Mouse (Mus musculus) C2C12 (cell line): ENCODE data around the gene Rrp36.

Source experiments
- CEBPB ChIP-seq: IDR thresholded peaks from one replicate; pipeline ENCODE4 v1.6.1; 2011; ENCODE audit warnings: low read depth, mild to moderate bottlenecking, control low read depth, moderate library complexity
- CTCF ChIP-seq: IDR thresholded peaks from one replicate; pipeline ENCODE4 v1.5.1; 2011; ENCODE audit not compliant: control insufficient read depth, insufficient read depth, insufficient read length
- FOSL1 ChIP-seq: IDR thresholded peaks from one replicate; pipeline ENCODE4 v1.8.0; 2011; ENCODE audit warnings: mild to moderate bottlenecking, low read length; ENCODE audit not compliant: poor library complexity, insufficient read depth, severe bottlenecking
- MAX ChIP-seq: IDR thresholded peaks from one replicate; pipeline ENCODE4 v1.6.1; 2011; ENCODE audit warnings: mild to moderate bottlenecking, control low read depth
- MYOD1 ChIP-seq: IDR thresholded peaks from one replicate; pipeline ENCODE4 v1.6.1; 2011; ENCODE audit warnings: low read depth; ENCODE audit not compliant: control insufficient read depth, insufficient read length
- MYOG ChIP-seq: IDR thresholded peaks from one replicate; pipeline ENCODE4 v1.6.1; 2011; ENCODE audit not compliant: control insufficient read depth, insufficient read length; ENCODE audit errors: extremely low read depth
- USF1 ChIP-seq: IDR thresholded peaks from one replicate; pipeline ENCODE4 v1.6.1; 2011; ENCODE audit warnings: low read depth, mild to moderate bottlenecking, control low read depth, moderate library complexity

DNA sequence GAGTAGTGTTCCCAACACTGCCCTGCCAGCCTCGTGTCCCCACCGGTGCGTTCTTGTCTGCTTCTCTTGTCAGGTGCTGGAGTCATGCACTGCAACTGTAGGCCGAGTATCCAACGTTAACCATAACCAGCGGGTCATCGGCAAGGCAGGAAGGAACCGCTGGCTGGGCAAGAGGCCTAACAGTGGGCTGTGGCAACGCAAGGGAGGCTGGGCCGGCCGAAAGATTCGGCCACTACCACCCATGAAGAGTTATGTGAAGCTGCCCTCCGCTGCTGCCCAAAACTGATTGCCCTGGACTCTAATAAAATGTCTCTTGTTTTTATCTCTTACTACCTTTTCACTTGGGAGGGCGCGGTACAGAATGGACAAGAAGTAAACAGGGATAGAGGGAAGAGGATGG is 24.3 kb downstream of the Rrp36 start:
- TF ChIP-seq USF1 (no peak), CEBPB (no peak), CTCF (no peak), MAX (no peak), MYOG (no peak), MYOD1 (no peak), FOSL1 (no peak)
